Mouse (Mus musculus) heart, postnatal 0 days (tissue): ENCODE data around the gene Abhd6.

Experiments
- CTCF ChIP-seq: IDR thresholded peaks from 2 replicates; pipeline ENCODE4 v1.5.1; 2016; ENCODE audit warnings: antibody characterized with exemption, control low read depth, low read depth
- EP300 ChIP-seq: IDR thresholded peaks from 2 replicates; pipeline ENCODE4 v1.6.1; 2016; ENCODE audit warnings: antibody characterized with exemption, low read depth

GRCm38 (mm10) chr14:7954071-7954471 lies 48.6 kb upstream of the Abhd6 start:
- TF ChIP-seq CTCF (no peak), EP300 (no peak)
